Mouse (Mus musculus) gastrocnemius, postnatal 4 days (tissue): Measurements from ENCODE around the gene Ntf5. TPM values are rescaled to one million over a fixed set of nuclear protein-coding genes. Genes with fewer than 3 reads are reported as not detected.
"Not testable (repeated sequence)": the region's sequence is repeated elsewhere in the genome, so short reads cannot be mapped to it uniquely, and the experiment has no call there.

Source experiments
- DNase-seq, 2 experiments: peaks; one replicate each; pipeline ENCODE4 v3.0.0; 2021 to 2022; ENCODE audit warnings: low spot score in 2 of 2, mixed read lengths in 2 of 2
- long read RNA-seq, 2 experiments: library from polyadenylated mRNA; stranded (forward); transcript quantifications; one replicate each; pipeline ENCODE4 v2.0.0; 2021
- total RNA-seq, 2 experiments: library from RNA; stranded (reverse); gene quantifications; 2 replicates each; pipeline ENCODE4 v1.2.3; 2021

Ntf5 gene
- total RNA-seq: under 1 TPM; 0.61 to 0.98 TPM
- long read RNA-seq, experiment 1: 0 reads
- long read RNA-seq, experiment 2, partial matches to known transcripts: 0 of 2 reads
- long read RNA-seq, experiment 2, other reads (novel, unspliced or antisense): 0 of 2 reads

DNA sequence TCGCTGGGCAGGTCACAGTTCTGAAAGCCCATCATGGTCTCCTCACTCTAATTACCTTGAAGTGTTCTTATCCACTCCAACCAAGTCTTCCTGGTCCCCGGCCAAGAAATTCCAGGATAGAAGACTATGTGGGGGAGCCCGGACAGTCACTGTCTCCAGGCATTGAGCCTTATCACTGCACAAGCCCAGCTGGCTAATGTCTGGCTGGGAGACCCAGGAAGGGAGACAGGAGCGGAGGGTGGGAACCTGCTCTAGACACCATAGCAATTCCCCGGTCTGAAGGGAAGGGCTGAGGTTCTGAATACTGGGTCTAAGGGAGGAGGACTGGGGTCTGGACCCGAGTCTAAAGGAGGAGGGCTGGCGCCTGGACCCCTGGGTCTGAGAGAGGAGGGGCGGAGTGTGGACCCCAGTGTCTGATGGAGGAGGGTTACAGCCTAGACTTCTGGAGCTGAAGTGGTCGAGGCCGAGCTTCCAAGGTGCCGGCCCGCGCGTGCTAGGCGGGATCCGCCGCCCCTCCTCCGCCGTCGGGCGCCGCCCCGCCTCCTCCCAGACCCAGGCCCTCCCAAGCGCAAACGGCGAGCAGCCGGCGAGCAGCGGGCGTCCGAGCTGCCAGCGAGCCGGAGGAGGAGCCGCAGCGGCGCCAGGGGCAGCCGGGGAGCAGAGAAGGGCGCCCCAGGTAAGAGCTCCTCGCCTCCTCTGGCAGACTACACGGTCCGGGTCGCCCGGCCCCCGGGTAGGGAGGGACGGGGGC lies at the start of gene Ntf5:
Gene Ntf5, plus strand, starts transcription at position 583 of the 751 bp plus-strand sequence.
- no peak for DNase-seq

- no peak for DNase-seq
Measured at GRCm38 (mm10) chr7:45363983-45364382, 49.5 kb upstream of the Ntf5 start.

- DNase-seq: peak in 1 of 2 experiments; percentile 67
Measured at GRCm38 (mm10) chr7:45365742-45366651, 47.5 kb upstream of the Ntf5 start.

GRCm38 (mm10) chr7:45366652-45367019 lies 46.9 kb upstream of the Ntf5 start, which contains the start of gene Ppfia3:
Ppfia3 (minus strand) TSS chr7:45367019.
- DNase-seq: peak in 1 of 2 experiments; percentile 30

DNA sequence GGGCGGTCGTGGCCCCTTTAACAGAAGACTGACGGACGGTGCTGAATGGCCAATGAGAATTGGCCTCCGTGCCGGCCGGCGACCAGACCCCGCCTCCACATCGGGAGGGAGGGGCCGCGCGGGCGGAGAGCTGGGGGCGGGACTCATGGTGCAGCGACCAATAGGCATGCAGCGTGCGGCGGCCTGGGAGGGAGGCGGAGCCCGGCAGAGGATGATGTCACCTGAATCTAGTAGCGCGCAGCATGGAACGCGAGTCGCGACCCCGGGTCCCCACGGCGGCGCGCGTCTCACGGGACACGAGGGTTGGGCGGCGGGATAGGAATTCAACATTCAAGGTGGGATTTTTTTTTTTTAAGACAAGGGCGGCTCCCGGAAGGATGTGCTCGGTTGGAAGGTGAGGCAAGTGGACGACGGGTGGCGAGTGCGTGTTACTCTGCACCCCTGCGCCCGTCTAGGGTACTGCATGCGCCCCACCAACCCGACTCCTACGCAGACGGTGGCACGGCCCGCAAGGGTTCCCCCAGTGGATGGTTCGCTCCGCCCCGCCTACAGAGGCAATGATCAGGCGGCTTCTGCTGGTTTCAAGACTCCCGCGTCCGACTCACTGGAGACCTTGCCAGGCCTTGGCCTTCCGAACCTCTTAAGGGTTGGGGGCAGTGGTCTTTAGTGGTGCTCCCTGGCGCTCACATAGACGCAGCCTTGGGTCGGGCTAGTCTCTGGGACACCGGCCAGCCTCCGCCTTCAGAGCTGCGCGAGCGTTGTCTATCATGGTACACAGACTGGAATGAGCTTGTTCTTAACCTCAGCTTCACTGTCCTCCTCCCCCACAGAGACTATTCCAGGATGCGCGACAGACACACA lies 46.2 kb upstream of the Ntf5 start:
- peak; percentile 96 to 97 for DNase-seq

GRCm38 (mm10) chr7:45368178-45368577 lies 45.3 kb upstream of the Ntf5 start:
- no peak for DNase-seq

GRCm38 (mm10) chr7:45369022-45369745 lies 44.3 kb upstream of the Ntf5 start:
- DNase-seq: no peak

DNA sequence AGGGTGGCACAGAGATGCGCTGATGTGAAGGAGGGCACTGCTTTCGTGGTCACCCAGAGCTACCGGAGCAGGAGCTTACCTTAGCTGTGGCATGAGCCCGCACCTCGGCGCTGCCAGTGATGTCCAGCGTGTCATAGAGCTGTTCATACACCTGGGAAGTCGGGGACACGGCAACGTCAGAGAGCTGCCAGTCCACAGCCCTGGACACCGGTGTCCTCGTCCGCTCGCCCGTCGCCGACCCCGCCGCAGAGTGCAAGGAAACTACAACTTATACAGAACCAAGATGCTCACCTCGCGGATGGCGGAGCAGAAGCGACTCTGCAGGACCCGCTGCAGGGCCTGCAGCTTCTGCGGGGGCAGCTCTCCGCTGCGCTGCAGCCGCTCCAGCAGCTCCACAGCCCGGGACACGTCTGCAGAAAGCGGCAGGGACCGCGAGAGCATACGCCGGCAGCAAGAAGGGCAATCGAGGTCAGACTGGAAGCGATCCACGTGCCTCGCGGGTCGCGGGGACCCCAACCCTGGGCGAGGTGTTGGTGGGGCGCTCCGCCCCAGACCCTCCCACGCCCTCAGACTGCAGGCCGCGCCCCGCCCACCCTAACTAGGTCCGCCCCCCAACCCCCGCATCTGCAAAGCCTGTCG lies 43.5 kb upstream of the Ntf5 start:
- no peak for DNase-seq

DNA sequence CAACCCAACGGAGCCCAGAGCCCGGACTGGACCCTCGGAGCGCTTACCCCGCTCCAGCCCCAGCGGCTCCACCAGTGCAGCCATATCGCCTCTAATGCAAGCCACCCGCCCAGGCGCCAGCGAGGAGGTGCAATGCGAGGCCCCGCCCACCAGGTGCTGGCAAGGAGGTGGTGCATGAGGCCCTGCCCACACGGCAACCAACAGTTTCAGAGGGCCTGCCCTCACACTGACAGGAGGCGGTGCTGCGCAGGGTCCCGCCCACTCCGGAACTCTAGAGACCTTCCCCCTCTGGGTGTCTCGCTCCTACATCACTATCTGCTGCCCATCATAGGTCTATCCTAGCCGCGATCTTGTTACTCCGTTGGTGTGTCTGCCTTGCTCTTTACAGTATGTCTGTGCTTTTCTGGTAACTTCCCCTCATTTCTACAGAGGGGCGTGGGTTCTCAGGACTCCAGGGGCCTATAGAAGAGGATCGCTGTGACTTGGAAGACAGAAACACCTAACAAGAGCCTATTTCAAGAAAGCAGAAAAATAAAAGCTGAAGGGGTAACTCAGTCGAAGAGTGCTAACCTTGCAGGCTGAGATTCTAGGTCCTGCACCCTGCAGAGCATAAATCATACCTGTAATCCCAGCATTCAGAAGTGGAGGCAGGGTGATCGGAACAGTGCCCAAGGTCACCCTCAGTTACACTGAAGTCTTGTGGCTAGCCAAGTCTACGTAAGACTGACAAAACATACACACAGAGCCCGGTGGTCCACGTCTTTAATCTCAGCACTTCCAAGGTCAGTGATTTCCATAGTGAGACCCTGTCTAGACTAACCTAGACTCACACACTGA lies 42.8 kb upstream of the Ntf5 start, which contains the start of gene Lin7b:
Gene Lin7b, minus strand, starts transcription at position 109 of the 837 bp plus-strand sequence.
- DNase-seq: peak; percentile 55 to 80

DNA sequence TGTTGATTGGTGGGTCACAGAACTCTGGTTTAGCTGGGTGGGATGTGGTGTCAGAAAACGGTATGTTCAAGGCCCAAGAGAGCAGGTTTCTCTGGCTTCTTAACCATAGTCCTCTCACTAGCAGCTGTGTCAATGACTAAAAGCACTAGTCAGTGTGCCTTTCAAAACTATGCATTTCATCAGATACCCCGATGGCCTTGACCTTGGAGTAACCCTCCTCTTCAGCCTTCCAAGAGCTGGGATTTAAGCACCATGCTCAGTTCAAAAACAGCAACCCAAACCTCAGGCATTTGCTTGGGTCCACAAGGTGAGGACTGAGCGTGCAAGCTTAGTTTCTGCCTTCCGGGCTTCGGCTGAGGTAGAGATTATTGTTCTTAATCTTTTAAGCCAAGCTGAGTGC lies 41.1 kb upstream of the Ntf5 start:
- DNase-seq: no peak

DNA sequence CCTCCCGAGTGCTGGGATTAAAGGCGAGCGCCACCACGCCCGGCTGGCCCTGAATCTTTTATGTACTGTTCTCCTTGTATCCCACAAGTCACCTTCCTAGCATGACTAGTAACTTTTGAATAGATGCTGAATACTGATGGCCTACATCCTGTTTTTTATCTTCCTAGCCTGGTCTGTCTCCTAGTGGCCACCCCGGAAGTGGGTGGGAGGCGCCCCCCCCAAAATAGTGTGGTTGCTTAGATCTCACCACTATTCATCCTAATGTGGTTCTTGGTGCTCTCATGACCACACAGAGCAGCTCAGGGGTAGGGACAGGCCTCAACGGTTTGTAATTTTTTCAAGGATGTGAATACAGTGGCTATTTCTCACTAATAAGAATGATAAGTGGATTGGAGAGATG lies 38.9 kb upstream of the Ntf5 start:
- DNase-seq: no peak

DNA sequence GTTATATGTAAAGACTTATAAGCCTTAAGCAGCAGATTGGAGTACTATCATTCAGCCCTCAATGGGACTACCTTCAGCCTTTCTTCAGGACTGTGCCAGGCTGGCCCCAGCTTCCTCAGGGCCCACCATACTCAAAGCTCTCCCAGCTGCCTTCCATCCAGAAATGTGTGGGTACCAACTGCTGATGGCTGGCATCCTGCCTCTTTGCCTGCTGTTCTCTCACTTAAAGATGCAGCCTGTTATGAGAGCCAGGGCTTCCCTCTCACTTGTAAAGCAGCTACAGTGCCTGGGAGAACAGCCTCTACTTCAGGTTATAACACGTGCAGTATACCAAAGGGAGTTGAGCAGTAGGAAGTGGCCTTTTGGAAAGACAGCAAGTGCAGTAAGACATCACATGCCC lies 37.4 kb upstream of the Ntf5 start:
- no peak for DNase-seq

DNA sequence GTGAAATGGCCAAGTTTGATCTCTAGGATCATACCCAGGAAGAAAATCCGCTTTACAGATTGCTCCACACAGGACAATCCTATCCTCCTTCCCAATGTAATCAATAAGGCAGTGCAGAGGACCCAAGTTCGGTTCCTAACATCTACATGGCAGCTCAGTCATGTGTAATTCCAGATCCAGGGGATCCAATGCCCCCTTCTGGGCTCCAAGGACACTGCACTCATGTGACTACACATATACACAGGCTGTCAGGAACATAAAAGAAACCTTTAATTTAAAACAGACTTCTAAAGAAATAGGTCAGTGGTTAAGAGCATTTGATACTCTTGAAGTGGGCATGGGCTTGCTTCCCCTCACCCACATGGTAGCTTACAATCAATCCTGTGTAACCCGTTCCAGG lies 27.4 kb upstream of the Ntf5 start:
- no peak for DNase-seq

DNA sequence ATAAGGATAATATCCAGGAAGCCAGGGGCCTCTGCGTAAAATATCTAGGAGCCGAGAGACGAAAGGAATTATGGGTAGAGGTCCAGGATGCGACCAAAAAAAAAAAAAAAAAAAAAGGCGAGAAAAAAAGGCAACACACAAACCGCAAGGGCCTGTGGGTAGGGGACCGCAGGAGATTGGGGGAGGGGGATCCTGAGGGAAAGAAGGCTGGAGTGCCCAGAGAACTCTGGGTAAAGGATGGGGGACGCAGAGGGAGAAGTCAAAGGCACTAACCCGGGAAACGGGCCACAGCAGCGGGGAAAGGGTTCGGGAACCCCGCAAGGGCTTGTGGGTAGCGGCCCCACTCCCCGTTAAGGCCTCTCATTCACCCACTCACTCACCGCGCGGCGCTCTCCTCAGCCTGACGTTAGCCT lies 18.4 kb upstream of the Ntf5 start:
- DNase-seq: no peak

GRCm38 (mm10) chr7:45395578-45396336 lies 17.7 kb upstream of the Ntf5 start, which contains the start of gene Snrnp70:
Snrnp70 (minus strand) TSS chr7:45395742.
- DNase-seq: peak; percentile 100

DNA sequence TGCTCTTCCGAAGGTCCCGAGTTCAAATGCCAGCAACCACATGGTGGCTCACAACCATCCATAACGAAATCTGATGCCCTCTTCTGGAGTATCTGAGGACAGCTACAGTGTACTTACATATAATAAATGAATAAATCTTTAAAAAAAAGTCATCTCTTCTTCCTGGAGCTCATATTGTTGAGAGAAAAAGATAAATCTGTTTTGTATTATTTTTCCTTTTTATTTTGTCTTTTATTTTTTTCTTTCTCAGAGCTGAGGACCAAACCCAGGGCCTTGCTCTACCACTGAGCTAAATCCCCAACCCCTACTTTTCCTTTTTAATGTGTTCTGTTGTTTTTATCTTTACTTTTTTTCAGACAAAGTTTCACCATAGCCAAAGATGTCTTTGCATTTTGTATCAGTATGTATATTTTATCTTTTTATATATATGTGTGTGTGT lies 17.1 kb upstream of the Ntf5 start:
- DNase-seq: not testable (repeated sequence)

GRCm38 (mm10) chr7:45396787-45397186 lies 16.7 kb upstream of the Ntf5 start:
- DNase-seq: no peak
